Mouse (Mus musculus) midbrain, postnatal 0 days (tissue): ENCODE measurements around the gene Dpagt1. TPM values are rescaled to one million over a fixed set of nuclear protein-coding genes. Genes with fewer than 3 reads are reported as not detected.

Experiments used
- ATAC-seq: fragments of 200-750 bp; cut with Nextera tagmentation; 2 replicates; pipeline ENCODE4 v1.8.0; 2017; ENCODE audit warnings: moderate number of reproducible peaks, mild to moderate bottlenecking, moderate TSS enrichment, moderate library complexity; ENCODE audit not compliant: low FRiP score
- DNase-seq: peaks from one replicate; pipeline ENCODE4 v3.0.0-alpha.2; 2015; ENCODE audit warnings: low spot score
- H3K27ac ChIP-seq: fragments of 300-500 bp; sonication (generic); 2 replicates; pipeline ENCODE4 v1.5.1; 2014; ENCODE audit warnings: low read depth, mild to moderate bottlenecking, low read length, mixed read lengths
- H3K27me3 ChIP-seq: fragments of 300-500 bp; sonication (generic); 2 replicates; pipeline ENCODE4 v1.6.1; 2014; ENCODE audit warnings: low read length, control low read depth, mixed read lengths; ENCODE audit not compliant: insufficient read depth
- H3K36me3 ChIP-seq: fragments of 300-500 bp; sonication (generic); 2 replicates; pipeline ENCODE4 v1.6.1; 2014; ENCODE audit warnings: low read length, control low read depth, mixed read lengths; ENCODE audit not compliant: insufficient read depth
- H3K4me1 ChIP-seq: fragments of 300-500 bp; sonication (generic); 2 replicates; pipeline ENCODE4 v1.6.1; 2014; ENCODE audit warnings: mild to moderate bottlenecking, control low read depth, antibody characterized with exemption, low read length, mixed read lengths; ENCODE audit not compliant: insufficient read depth
- H3K4me2 ChIP-seq: fragments of 300-500 bp; sonication (generic); 2 replicates; pipeline ENCODE4 v1.6.1; 2014; ENCODE audit warnings: low read depth, mild to moderate bottlenecking, low read length, mixed read lengths; ENCODE audit not compliant: poor library complexity, severe bottlenecking
- H3K4me3 ChIP-seq: fragments of 300-500 bp; sonication (generic); 2 replicates; pipeline ENCODE4 v1.5.1; 2014; ENCODE audit warnings: low read depth, mild to moderate bottlenecking, low read length, moderate library complexity
- H3K9ac ChIP-seq: fragments of 300-500 bp; sonication (generic); replicated peaks from 2 replicates; pipeline ENCODE4 v1.6.1; 2014; ENCODE audit warnings: mild to moderate bottlenecking, low read length, moderate library complexity, mixed read lengths; ENCODE audit not compliant: poor library complexity, severe bottlenecking
- H3K9me3 ChIP-seq: fragments of 300-500 bp; sonication (generic); 2 replicates; pipeline ENCODE4 v1.6.1; 2016; ENCODE audit warnings: low read length, control low read depth
- CTCF ChIP-seq: IDR thresholded peaks from 2 replicates; pipeline ENCODE4 v1.5.1; 2016; ENCODE audit warnings: antibody characterized with exemption, mild to moderate bottlenecking
- WGBS: fragments of 180-500 bp; shearing (Covaris S2); extraction: QIAGEN DNeasy Blood & Tissue Kit; methylation state at CpG from one replicate; pipeline ENCODE4 v1.1.7; 2014; 5-methylcytosine and 5-hydroxymethylcytosine counted together
- polyA plus RNA-seq: library from polyadenylated mRNA; unstranded; fragments of >200 nt; fragmentation: Nextera tagmentation; extraction: Ambion mirVana; gene quantifications from 2 replicates; pipeline ENCODE4 v1.2.1, GENCODE M21; 2015
- total RNA-seq: library from RNA; depleted of rRNA; stranded (reverse); fragments of >200 nt; gene quantifications from 2 replicates; pipeline ENCODE4 v1.2.3, GENCODE M21; 2014

Dpagt1 gene
- total and polyA plus RNA-seq, 2 experiments from 2014 or later = 27.2 to 33.6 TPM

DNA sequence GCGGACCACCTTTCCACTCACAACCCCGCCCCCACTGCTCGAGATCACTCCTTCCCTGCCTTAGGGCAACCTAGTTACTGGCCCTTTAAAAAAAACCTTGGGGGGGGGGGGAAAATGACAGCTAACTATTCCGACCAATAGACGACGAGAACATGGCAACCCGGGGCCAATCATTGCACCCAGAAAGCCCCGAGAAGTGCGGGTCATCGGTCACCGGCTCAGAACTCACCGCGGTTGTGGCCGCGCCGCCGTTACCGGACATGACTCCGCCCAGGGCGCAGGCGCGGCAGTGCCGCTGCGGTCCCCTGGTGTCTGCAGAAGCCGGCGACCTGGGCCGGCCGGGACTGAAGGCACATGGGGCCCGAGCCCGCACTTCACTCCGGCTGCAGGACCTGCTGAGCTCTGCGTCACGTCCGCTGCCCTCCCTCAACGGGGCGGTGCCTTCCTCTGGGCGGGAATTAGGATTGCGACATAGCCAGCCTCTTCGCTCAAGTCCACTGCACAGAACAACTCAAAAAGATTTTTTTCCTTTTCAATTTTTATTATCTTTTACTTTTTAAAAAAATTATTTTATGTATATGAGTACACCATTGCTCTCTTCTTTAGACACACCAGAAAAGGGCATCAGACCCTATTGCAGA lies 18.1 kb downstream of the Dpagt1 start, which contains the start of gene Hmbs:
Hmbs (minus strand) TSS at position 448 of the 641 bp plus-strand sequence.
- peak within 1 kb of the TSS; percentile 73 for H3K4me3 ChIP-seq
- H3K9me3 ChIP-seq = no peaks in the 10 kb centered on the region
- peaks cover 24% of the 10 kb centered on the region for H3K36me3 ChIP-seq
- peak within 1 kb of the TSS; percentile 65 for H3K4me2 ChIP-seq
- WGBS = 0% methylated on average over 39 of the region's 39 CpGs
- no peaks in the 10 kb centered on the region for H3K27me3 ChIP-seq
- no peak for TF ChIP-seq CTCF
- peak within 1 kb of the TSS; percentile 97 for H3K27ac ChIP-seq
- peak within 1 kb of the TSS; percentile 87 for H3K9ac ChIP-seq
- 0 out of 2 replicates have a peak, but pooled peaks cover 9% of the 10 kb centered on the region for H3K4me1 ChIP-seq
- ATAC-seq (peak; percentile 95), DNase-seq (peak; percentile 95)

DNA sequence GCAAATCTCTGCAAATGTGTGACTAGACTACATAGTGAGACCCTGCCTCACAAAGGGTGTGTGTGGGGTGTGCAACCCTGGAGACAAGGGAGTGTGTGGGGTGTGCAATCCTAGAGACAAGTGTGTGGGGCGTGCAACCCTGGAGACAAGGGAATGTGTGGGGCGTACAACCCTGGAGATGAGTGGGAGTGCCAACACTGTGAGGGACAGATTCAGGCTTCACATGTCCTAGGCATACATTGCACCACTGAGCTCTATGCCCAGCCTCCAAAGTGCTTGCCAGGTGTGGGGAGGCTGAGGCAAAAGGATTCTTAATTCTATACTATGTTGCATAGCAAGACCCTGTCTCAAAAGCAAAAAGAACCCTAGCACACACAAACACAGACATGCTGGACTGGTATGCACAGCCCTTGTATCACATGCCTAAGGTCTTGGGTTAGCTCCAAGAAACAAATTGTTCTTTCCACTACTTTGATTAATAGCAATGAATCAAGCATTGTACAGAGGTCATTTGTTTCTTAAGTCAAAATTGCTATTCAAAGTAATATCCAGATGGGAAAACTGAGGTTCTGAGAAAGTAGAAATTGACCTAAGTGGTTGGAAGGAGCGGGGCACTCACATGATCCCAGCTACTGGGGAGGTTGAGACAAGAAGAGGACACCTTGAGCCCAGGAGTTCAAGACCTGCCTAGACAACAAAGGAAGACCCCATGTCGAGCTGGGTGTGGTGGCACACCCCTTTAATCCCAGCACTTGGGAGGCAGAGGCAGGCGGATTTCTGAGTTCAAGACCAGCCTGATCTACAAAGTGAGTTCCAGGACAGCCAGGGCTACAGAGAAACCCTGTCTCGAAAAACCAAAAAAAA lies 20.0 kb downstream of the Dpagt1 start:
- no peak overlapping the region for H3K27ac ChIP-seq
- no peak for TF ChIP-seq CTCF
- no peak overlapping the region for H3K4me3 ChIP-seq
- no peak overlapping the region for H3K4me2 ChIP-seq
- H3K9me3 ChIP-seq = no peaks in the 10 kb centered on the region
- 89% methylated on average over 6 of the region's 6 CpGs for WGBS
- no peak overlapping the region for H3K9ac ChIP-seq
- no peak for DNase-seq
- H3K4me1 ChIP-seq = 0 out of 2 replicates have a peak, but pooled peaks cover 9% of the 10 kb centered on the region
- no peaks in the 10 kb centered on the region for H3K27me3 ChIP-seq
- no peak for ATAC-seq
- H3K36me3 ChIP-seq = peaks cover 32% of the 10 kb centered on the region

DNA sequence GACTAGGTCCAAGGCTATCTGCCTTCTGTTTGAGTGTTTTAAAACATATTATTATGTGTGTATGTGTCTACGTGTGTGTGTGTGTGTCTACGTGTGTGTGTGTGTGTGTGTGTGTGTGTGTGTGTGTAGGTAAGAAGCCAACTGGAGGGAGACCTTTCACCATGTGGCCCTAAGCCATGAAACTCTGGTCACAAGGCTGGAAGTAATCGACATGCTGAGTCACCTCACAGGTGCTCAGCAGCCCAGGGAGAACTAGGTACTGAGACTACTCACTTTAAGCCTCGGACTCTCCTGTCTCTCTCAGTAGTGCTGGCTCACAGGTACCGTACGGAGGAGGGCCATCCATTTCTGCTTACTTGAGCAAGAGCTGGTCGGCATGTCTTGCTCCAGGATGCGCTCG lies 21.3 kb downstream of the Dpagt1 start:
- no peaks in the 10 kb centered on the region for H3K27me3 ChIP-seq
- DNase-seq (no peak), ATAC-seq (no peak)
- WGBS = 97% methylated on average over 9 of the region's 9 CpGs
- no peak for TF ChIP-seq CTCF
- H3K4me2 ChIP-seq = no peak overlapping the region
- no peak overlapping the region for H3K27ac ChIP-seq
- no peaks in the 10 kb centered on the region for H3K9me3 ChIP-seq
- H3K4me1 ChIP-seq = 0 out of 2 replicates have a peak, but pooled peaks cover 9% of the 10 kb centered on the region
- H3K9ac ChIP-seq = no peak overlapping the region
- H3K36me3 ChIP-seq = peaks cover 41% of the 10 kb centered on the region
- no peak overlapping the region for H3K4me3 ChIP-seq

DNA sequence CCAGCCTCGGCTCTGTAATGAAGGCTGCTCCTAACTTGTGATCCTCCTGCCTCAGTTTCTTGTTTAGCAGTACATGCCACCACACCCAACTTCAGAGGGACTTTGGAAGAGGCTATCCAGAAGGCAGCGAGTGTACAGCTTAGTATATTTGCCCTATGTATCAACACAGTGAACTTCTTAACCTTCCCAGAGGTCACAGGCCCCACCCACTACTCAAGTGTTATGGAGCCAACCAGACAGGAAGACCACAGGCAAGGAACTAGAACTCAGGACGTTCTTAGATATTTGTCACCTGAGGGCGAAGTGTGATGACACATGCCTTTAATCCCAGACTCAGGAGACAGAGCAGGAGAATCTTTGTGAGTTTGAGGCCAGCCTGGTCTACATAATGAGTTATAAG lies 21.8 kb downstream of the Dpagt1 start:
- DNase-seq (no peak), ATAC-seq (no peak)
- peaks cover 45% of the 10 kb centered on the region for H3K36me3 ChIP-seq
- no peak overlapping the region for H3K4me2 ChIP-seq
- no peak overlapping the region for H3K4me3 ChIP-seq
- TF ChIP-seq CTCF = no peak
- 88% methylated on average over 4 of the region's 4 CpGs for WGBS
- no peak overlapping the region for H3K9ac ChIP-seq
- H3K9me3 ChIP-seq = no peaks in the 10 kb centered on the region
- 0 out of 2 replicates have a peak, but pooled peaks cover 8% of the 10 kb centered on the region for H3K4me1 ChIP-seq
- no peaks in the 10 kb centered on the region for H3K27me3 ChIP-seq
- no peak overlapping the region for H3K27ac ChIP-seq

DNA sequence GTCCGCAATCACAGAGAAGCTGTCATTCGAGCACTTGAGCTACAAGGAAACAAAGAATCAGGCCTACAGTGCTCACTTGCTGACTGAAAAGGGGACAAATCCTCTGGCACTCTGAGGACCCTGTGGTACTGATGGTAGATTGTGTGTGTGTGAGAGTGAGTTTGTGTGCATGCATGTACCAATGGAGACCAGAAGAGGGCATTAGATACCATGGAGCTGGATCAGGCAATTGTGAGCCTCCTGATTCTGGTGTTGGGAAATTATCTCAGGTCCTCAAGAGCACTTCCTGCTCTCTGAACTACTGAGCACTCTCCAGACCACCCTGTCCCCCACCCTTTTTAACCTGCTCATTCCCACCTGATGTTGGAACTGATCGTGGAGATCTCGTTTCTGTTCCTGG lies 22.7 kb downstream of the Dpagt1 start:
- 97% methylated on average over 4 of the region's 4 CpGs for WGBS
- Histone ChIP-seq H3K4me2 (no peak overlapping the region), H3K9ac (no peak overlapping the region), H3K9me3 (no peaks in the 10 kb centered on the region), H3K27me3 (no peaks in the 10 kb centered on the region), H3K36me3 (peaks cover 54% of the 10 kb centered on the region), H3K27ac (no peak overlapping the region), H3K4me3 (no peak overlapping the region), H3K4me1 (no peaks in the 10 kb centered on the region)
- peak; percentile 22; the same call in 1 of the 2 replicates for TF ChIP-seq CTCF
- DNase-seq = no peak
- no peak for ATAC-seq

DNA sequence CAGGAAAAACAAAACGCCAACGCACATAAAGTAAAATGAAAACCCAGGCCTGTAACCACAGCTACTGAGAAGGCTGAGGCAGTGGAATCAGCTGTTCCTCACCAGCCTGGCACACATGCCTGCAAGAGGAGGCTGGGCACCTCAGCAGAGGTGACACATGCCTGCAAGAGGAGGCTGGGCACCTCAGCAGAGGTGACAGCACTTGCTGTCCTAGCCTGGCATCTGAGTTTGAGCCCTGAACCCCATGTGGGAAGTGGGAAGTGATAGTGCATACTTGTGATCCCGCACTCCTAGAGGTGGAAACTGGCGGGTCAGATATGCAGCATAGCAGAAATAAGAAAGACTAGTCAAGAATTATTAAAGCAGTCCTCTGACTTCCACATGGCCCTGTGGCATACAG lies 25.6 kb downstream of the Dpagt1 start:
- ATAC-seq (no peak), DNase-seq (no peak)
- Histone ChIP-seq H3K9me3 (no peaks in the 10 kb centered on the region), H3K4me1 (no peaks in the 10 kb centered on the region), H3K27ac (no peak overlapping the region), H3K36me3 (peaks cover 82% of the 10 kb centered on the region), H3K4me3 (no peak overlapping the region), H3K9ac (no peak overlapping the region), H3K27me3 (no peaks in the 10 kb centered on the region), H3K4me2 (no peak overlapping the region)
- no peak for TF ChIP-seq CTCF
- WGBS = 93% methylated on average over 4 of the region's 4 CpGs
